Mouse (Mus musculus) testis, adult 2 months (tissue): Measurements from ENCODE around the gene Prkrip1. TPM values are rescaled to one million over a fixed set of nuclear protein-coding genes. Genes with fewer than 3 reads are reported as not detected.

ENCODE experiments used
- H3K27ac ChIP-seq: fragments of 200-500 bp; 2 replicates; pipeline ENCODE4 v1.5.1; 2012; ENCODE audit warnings: low read depth, low read length; ENCODE audit not compliant: control insufficient read depth, insufficient read depth
- H3K27me3 ChIP-seq: fragments of 200-500 bp; 2 replicates; pipeline ENCODE4 v1.6.1; 2012; ENCODE audit warnings: mild to moderate bottlenecking, low read length, moderate library complexity; ENCODE audit not compliant: control insufficient read depth, insufficient read depth
- H3K36me3 ChIP-seq: fragments of 200-500 bp; 2 replicates; pipeline ENCODE4 v1.6.1; 2012; ENCODE audit warnings: mild to moderate bottlenecking, low read length; ENCODE audit not compliant: control insufficient read depth, insufficient read depth
- H3K4me1 ChIP-seq: fragments of 200-500 bp; 2 replicates; pipeline ENCODE4 v1.6.1; 2012; ENCODE audit warnings: low read length; ENCODE audit not compliant: control insufficient read depth, insufficient read depth
- H3K4me3 ChIP-seq: fragments of 200-500 bp; 2 replicates; pipeline ENCODE4 v1.5.1; 2012; ENCODE audit warnings: low read depth, mild to moderate bottlenecking, low read length, moderate library complexity, mixed read lengths; ENCODE audit not compliant: control insufficient read depth
- CTCF ChIP-seq: fragments of 200-500 bp; IDR thresholded peaks from 2 replicates; pipeline ENCODE4 v1.5.1; 2012; ENCODE audit warnings: low read depth, mild to moderate bottlenecking, inconsistent platforms, low read length, moderate library complexity; ENCODE audit not compliant: control insufficient read depth, insufficient read depth, insufficient replicate concordance
- POLR2A ChIP-seq: fragments of 200-500 bp; IDR thresholded peaks from 2 replicates; pipeline ENCODE4 v1.6.1; 2012; ENCODE audit warnings: low read depth, mild to moderate bottlenecking, inconsistent platforms, low read length, moderate library complexity; ENCODE audit not compliant: control insufficient read depth
- polyA plus RNA-seq: library from polyadenylated mRNA; depleted of rRNA; stranded (reverse); fragments of >200 nt; gene quantifications from 2 replicates; pipeline ENCODE4 v1.2.3, GENCODE M21; 2012; rRNA removed

The Prkrip1 gene
- polyA plus RNA-seq, 1 experiment: 27.9 TPM

DNA sequence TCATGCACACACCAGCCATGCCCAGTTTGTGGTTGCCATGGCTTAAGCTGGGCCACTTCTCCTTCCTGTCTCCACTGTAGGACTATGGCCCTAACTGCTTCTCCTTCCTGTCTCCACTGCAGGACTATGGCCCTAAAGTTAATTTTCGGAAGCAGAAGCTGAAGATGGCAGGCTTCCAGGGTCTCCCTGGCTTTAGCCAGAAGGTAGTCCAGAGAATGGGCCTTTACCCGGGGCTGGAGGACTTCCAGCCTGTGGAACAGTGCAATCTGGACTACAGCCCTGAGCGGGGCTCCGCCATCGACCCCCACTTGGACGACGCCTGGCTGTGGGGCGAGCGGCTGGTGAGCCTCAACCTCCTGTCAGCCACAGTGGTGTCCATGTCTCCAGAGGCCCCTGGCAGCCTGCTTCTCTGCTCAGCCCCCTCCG lies 58.7 kb downstream of the Prkrip1 start:
- no peak for TF ChIP-seq CTCF
- no peak for TF ChIP-seq POLR2A
- Histone ChIP-seq H3K4me1 (peaks cover 6% of the 10 kb centered on the region), H3K27me3 (no peaks in the 10 kb centered on the region), H3K36me3 (no peaks in the 10 kb centered on the region), H3K27ac (no peak overlapping the region), H3K4me3 (no peak overlapping the region)

DNA sequence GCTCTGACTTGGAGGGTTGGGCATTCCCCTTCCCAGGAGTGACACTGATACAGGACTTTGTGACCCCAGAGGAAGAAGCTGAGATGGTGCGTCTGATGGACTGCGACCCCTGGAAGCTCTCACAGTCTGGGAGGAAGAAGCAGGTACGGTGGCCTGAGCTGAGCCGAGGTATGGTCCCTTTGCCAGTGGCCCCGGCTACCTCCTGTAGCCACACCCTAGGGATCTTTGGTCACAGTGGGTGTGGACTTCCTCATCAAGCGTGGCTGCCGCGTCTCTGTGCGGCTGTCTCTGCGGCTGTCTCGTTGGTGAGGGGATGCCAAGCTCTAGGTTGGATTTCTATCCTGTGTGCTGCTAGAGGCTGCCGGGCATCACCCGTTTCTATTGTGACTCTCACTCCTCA lies 59.4 kb downstream of the Prkrip1 start:
- TF ChIP-seq CTCF (no peak), POLR2A (no peak)
- H3K4me3 ChIP-seq: no peak overlapping the region
- no peak overlapping the region for H3K27ac ChIP-seq
- no peaks in the 10 kb centered on the region for H3K27me3 ChIP-seq
- peaks cover 6% of the 10 kb centered on the region for H3K4me1 ChIP-seq
- no peaks in the 10 kb centered on the region; the same call in 1 of the 2 replicates for H3K36me3 ChIP-seq

DNA sequence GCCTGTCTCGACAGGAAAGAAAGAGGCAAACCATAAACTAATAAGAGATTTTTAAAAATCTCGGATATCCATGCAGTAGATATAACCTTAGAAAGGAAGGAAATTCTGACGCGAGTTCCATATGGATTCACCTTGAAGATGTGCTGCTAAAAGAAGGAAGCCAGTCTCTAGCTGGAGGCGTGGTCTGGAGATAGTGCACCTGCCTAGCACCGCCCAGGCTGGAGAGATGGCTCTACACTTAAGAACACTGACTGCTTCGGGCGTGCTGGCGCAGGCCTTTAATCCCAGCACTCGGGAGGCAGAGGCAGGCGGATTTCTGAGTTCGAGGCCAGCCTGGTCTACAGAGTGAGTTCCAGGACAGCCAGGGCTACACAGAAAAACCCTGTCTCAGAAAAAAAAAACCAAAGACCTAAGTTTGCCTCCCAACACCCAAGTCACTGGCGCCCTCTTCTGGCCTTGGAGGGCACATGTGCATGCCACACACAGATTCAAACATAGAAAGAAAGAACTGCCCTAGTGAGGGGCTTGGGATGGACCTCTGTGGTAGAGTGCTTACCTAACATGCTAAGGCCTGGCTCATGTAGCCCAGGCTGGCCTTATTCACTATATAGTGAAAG lies 61.0 kb downstream of the Prkrip1 start:
- Histone ChIP-seq H3K4me1 (0 out of 2 replicates have a peak, but pooled peaks cover 2% of the 10 kb centered on the region), H3K36me3 (no peaks in the 10 kb centered on the region; the same call in none of the 2 replicates), H3K4me3 (no peak overlapping the region), H3K27me3 (no peaks in the 10 kb centered on the region), H3K27ac (no peak overlapping the region)
- TF ChIP-seq POLR2A (no peak), CTCF (peak; percentile 57; the same call in 1 of the 2 replicates)

DNA sequence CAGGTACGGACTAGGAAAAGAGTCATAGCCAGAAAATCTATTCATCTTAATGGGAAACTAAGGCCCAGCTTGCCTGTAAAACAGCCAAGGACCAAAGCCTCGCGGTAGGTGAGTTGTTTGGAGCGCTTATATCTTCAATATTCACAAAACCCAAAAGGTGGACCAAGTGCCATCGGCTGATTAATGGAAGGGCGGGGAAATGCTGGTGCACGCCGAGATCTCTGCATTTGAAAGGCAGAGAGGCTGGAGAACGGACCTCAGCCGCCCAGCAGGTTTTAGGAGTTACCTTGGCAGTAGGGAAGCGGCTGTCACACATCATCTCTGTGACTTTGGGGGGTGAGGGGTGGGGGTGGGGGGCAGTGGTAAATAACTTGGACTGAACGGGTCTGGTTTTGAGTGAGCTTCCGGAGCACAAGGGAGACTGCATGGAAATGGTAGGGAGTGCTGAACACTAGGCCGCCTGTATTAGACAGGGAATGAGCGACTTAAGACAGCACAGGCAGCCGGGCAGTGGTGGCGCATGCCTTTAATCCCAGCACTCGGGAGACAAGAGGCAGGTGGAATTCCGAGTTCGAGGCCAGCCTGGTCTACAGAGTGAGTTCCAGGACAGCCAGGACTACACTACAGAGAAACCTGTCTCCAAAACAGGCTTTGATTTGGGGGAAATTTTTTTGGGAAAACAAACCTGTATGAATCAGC lies 62.3 kb downstream of the Prkrip1 start:
- Histone ChIP-seq H3K27ac (peak overlapping the region; percentile 65), H3K27me3 (no peaks in the 10 kb centered on the region), H3K4me3 (peak overlapping the region; percentile 97), H3K36me3 (no peaks in the 10 kb centered on the region; the same call in none of the 2 replicates), H3K4me1 (0 out of 2 replicates have a peak, but pooled peaks cover 2% of the 10 kb centered on the region)
- TF ChIP-seq POLR2A (no peak), CTCF (no peak)

DNA sequence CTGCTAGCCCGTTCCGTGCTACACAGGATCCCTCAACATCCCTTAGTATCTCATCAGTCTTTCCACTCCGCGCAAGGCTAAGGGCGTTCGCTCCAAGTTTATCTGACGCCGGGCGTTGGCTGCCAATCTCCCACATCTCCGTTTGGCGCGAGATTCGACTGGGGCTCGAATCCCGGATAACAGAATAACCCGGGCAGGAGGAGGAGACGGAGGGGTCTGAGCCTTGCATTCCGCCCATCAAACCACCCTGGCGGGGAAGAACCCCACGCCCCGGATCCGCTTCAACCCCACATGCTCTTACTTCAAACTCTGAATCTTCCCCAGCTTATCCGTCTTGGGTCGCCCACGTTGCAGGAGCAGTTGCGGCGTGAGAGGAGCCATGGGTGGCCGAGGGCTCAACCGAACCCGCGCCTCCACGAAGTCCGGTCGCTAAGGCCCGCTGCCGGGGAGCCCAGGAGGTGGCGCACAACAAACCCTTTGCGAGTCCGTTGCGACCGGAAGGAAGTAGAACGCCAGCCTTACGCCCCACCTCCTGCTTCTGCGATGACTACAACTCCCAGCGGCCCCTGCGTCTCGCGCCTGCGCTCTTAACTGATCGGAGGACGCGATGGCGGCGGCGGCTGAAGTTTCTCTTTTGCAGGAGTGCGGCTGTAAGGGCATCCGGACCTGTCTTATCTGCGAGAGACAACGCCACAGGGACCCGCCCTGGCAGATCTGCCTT lies 63.0 kb downstream of the Prkrip1 start, which contains the start of the genes Lrwd1 and Alkbh4:
Gene Lrwd1 (minus strand): TSS at position 504 of the 721 bp plus-strand sequence.
Gene Alkbh4 (plus strand): TSS at position 576 of the 721 bp plus-strand sequence.
- Histone ChIP-seq H3K4me1 (0 out of 2 replicates have a peak, but pooled peaks cover 2% of the 10 kb centered on the region), H3K36me3 (peaks cover 1% of the 10 kb centered on the region), H3K27ac (peak within 1 kb of the TSS; percentile 97)

More for the DNA sequence above, 63.0 kb downstream of the Prkrip1 start, which contains the start of the genes Lrwd1 and Alkbh4:
- Histone ChIP-seq H3K4me3 (peak within 1 kb of the TSS; percentile 97), H3K27me3 (no peaks in the 10 kb centered on the region)
- no peak for TF ChIP-seq CTCF
- TF ChIP-seq POLR2A: peak; percentile 88

Other genes starting within 250 kb of the Prkrip1 start
- gene Ssc4d, start 224.4 kb downstream of the Prkrip1 start, polyA plus RNA-seq: 0.62 and 0.63 TPM in 2 replicates
- gene Zp3, start 218.9 kb downstream of the Prkrip1 start, polyA plus RNA-seq: 0.79 and 1.0 TPM in 2 replicates
- 29.1 and 34.8 TPM in 2 replicates for gene Dtx2, start 204.2 kb downstream of the Prkrip1 start, polyA plus RNA-seq
- gene Upk3b, start 160.5 kb downstream of the Prkrip1 start, polyA plus RNA-seq: 0.84 and 0.88 TPM in 2 replicates
- gene Upk3bl, start 144.5 kb downstream of the Prkrip1 start, polyA plus RNA-seq: 88.3 and 108 TPM in 2 replicates
- gene Rasa4, start 115.0 kb downstream of the Prkrip1 start, polyA plus RNA-seq: 1.5 and 1.7 TPM in 2 replicates
- 31.4 and 35.3 TPM in 2 replicates for gene Polr2j, start 82.3 kb downstream of the Prkrip1 start, polyA plus RNA-seq
- 271 and 311 TPM in 2 replicates for gene Lrwd1, start 62.9 kb downstream of the Prkrip1 start, polyA plus RNA-seq
- gene Alkbh4, start 62.8 kb downstream of the Prkrip1 start, polyA plus RNA-seq: 22.0 and 23.0 TPM in 2 replicates
- 6.5 and 9.2 TPM in 2 replicates for gene Orai2, start 28.2 kb downstream of the Prkrip1 start, polyA plus RNA-seq
- gene Sh2b2, start 47.6 kb upstream of the Prkrip1 start, polyA plus RNA-seq: 2.0 and 2.3 TPM in 2 replicates